Mouse (Mus musculus) kidney, adult 18-20 months (tissue): ENCODE measurements at regions not wholly inside any gene's neighbourhood (a gene's known extent, or its start where the extent isn't known, plus 50 kb on each side); places are given as distances from the start of the nearest gene placed in this dataset.

Experiments used
- DNase-seq: peaks from one replicate; pipeline ENCODE4 v3.0.0; 2021

DNA sequence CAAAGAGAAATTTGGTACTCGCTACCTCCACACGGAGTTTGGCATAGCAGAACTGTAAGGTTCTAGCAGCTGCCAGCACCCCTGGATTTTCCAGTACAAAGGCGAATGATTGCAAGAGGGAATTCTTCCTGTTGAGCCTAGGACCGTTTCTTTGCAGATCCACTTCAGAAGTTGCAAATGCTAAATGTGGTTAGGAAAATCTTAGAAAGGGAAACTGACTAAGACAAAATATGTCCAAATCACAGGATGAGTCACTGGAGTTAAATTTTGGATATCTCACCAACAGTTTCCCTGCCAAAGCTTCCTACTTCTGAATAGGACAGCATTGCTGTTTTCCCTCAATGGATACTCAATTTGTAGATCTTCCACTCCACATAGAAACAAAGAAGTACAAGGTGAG, 395.4 kb upstream of the Ubash3b start:
- no peak for DNase-seq

DNA sequence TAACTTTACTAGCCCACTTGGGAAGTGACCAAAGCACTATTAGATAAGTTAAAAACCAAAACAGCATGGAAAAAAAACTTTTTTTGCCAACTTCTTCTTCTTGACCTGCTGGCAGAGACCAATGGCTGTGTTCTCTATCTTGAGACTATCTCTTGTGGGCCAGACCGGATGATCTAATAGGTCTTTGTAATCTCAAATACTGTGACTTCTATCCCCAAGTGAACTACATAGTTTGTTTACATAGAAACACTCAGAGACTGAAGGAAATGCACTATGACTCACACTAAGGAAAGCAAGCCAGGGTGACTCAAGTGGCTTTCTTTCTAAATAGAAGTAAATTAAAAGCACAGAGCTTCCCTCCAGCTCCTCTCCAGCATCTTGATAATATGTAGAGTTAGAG, 384.3 kb upstream of the Ubash3b start:
- DNase-seq: no peak

DNA sequence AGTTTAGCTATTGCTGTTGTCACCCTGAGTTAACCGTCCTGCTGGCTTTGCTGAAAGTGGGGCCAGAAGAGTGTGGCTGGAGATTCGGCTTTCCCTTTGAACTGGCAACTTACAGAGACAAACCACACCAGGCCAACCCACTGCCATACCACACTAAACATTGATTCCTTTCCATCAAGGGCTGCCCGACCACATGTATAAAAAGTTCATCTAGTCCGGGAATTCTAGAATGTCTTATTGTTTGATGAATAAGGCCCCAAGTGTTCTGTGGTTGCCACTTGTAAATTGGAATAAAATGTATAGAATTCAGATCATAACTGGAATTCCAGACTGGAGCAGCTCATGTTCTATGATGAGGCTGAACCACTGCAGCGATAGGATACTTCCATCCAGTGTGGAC, 381.0 kb upstream of the Ubash3b start:
- no peak for DNase-seq

DNA sequence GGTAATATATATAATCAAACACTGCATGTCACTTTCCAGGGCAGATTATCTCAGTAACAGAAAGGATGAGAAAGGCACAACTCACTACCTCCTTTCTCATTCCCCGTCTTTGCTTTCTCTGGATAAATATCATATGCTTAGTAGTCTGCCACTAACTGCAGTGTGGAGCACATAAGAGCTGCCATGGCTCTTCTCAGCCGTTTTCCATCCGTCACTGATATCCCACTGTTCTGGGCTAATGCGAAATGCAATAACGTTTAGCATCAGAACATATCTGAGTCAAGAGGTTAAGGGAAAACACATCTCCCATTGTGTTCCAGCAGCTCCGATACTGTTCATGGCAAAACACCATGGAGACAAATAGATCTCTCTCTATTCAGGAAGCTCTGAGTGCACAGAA, 379.8 kb upstream of the Ubash3b start:
- DNase-seq: no peak

DNA sequence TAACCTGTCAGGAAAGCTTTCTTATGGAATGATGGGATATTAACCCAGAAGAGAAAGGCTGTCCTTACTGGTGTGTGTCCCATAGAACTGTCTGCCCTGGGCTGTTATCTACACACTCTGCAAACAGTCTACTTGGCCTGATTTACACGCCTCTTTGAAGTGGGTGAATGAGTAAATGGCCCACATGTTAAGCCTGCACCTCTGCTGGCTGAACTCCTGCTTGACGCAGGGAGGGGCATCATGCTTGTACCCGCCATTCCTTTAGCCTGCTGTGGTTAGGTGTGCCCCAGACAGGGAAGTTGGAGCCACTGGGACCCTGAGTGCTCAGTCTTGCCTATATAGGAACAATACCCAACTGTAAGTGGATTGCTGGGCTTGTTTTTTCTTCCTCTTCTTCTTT, 371.3 kb upstream of the Ubash3b start:
- DNase-seq: no peak

DNA sequence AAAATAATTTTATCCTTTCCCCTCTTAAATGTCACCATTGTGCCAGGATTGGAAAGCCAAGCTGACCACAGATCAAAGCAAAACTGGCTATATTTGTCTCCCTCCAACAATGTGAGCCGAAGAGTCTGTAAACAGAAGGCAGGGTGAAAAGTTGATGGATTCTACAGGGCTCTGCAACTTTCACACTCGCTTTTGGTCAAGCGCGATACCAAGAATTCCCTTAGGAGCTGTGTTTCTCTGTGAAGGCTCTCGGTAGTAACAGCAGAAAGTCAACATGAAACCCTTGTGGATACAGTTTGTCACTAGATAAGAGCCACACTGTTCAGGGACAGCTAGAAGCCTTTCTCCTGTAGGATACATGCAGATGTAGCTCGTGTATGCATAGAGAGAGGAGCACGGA, 370.8 kb upstream of the Ubash3b start:
- DNase-seq: no peak

DNA sequence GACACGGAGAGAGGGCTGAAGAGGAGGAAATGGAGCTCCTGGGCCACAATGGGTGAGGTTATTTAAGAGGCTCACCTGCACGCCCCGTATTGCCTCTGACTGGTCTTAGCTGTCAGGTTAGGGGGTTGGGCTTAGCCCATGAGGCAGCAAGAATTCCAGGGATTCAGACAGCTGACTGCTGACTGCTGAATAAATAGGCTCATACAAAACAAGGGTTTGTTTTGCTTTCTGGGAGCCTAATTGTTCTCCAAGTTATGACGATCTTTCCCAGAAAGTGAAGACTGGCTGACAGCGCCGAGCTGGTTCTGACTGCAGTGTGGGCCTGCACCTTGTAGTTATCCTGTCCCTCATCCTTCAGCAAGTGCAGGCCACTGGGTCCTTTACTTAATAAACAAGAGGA, 370.1 kb upstream of the Ubash3b start:
- no peak for DNase-seq

DNA sequence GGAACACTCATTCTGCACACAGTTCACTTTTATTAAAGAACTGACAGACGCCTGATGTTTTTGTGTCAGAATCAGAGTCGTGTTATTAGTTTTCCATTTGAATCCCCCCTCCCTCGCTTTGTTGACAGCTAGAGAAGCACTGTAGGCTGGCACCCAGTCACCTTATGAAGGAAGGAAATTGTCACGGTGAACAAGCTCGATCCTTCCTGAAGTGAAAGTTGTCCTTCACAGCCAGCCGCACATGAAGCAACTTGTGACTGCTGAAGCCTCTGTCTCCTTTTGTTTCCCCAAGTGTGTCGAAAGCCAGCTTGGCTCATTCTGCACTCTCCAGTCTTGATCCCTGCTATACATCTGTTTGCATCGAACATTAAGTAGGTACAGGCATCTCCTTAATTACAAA, 364.6 kb upstream of the Ubash3b start:
- DNase-seq: no peak

DNA sequence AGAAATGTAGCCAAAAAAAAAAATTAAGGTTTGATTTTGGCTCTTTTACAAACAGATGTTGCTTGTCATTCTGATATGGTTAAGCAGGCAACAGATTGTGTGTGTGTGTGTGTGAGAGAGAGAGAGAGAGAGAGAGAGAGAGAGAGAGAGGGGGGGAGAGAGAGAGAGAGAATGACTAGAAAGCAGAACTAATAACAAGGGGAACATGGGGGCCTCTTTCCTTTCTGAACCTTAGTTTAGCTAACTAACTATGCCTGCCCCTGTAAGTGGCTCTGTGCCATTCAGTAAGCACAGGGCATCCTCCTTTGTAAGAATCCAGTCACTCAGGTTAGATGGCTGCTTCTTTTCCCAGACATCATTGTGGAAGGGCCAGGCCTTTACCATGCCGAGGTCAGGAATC, 364.0 kb upstream of the Ubash3b start:
- DNase-seq: no peak

DNA sequence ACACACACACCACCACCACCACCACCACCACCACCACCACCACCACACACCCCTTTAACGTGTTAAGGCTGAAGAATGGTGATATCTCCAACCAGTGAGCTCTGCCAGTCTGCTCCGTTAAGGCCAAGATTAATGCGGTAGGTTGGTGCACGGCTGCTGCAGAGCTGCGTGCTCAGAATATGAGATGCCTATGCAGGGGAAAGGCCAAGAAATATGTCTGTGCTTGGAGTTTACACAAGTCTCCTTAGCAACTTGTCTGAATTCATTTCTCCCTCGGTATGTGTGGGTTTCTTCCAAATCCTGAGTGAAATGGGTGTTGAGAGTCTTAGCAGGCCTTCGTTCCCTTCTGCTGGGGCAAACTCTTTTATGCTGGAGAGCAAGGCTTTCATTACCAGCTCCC, 363.1 kb upstream of the Ubash3b start:
- no peak for DNase-seq

DNA sequence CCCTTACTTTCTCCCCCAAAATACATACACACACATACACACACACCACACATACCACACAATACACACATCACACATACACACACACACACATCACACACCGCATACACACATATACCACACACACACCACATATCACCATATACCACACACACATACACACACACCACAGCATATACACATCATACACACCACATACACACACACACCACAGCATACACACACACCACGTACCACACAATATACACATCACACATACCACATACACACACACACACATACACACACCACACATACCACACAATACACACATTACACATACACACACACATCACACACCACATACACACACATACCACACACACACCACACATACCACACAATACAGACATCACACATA, 362.5 kb upstream of the Ubash3b start:
- no peak for DNase-seq

DNA sequence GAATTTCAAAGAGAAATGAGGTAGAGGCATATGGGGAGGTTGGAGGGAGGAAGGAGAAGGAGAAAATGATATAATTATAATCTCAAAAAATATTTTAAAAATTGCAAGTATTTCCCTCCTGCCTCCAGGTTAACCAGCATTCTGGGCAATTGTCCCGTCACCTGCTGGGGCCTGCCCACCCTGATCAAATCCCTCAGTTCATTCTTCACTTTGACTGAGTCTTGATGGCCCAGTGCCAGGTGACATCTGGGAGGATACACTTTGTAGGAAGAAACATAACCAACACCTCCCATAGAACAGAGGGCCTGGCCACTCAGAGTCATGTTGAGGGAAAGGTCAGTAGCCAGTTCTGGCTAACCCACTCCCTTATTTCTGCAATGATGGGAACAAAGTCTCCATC, 360.8 kb upstream of the Ubash3b start:
- DNase-seq: no peak

DNA sequence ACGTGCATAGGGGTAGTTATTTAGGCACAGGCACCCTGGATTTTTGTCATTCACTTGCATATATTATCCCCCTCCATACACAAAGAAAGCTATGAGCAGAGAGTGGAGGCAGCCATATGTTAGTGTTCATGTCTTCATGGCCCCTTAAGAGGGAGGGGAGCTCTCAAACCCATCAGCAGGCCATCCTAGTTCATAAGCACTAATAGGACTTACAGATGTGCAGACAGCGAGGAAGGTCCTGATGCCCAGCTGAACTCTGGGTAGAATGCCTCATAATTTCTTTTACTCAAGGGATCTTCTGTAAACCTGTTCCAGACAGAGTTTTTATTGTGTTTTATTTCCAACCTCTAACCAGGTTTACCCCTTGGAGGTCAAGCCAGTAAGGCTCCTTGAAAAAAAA, 356.3 kb upstream of the Ubash3b start:
- DNase-seq: no peak

DNA sequence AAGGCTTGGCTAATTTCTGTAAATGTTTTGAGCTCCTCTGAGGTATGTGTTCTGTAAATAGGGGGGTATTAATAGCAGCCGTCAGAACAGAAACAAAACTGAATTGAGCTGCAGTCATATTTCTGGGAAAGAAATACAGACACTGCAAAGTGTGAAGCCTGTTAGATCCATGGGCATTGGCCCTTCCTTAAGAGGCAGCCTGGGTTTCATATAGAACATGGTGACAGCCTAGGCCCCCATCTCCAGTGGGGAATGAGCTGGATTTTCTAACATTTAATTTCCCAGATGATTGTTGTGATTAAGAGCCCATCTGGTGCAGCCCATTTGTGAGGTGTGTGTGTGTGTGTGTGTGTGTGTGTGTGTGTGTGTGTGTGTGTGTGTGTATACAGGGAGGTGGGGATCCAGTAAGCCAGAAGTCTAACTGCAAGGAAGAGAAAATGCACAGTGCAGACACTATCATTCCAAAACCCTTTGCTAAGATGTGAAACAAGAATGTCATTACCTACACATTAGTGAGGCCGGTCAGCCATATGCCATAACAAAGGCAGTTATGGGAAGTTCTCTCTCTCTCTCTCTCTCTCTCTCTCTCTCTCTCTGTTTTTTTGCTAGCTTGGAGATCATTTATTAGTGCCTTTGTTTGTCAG, 355.7 kb upstream of the Ubash3b start:
- no peak for DNase-seq

DNA sequence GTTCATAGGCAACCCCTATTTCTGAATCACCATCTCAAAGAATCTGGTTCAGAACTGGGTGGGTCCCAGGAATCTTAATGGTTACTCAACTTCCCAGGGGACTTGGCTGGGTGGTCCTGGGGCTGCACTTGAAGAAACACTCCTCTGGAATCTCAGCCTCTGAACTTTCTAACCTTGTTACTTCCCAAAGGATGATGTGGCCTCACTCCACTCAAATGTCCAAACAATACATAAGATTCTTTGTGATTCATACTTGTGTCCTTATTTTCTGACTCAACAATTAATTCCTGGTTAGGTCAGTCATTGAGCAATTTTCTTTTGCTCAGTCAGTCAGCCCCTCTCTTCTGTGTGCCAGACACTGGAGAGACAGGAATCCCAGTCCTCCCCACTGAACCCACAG, 353.7 kb upstream of the Ubash3b start:
- DNase-seq: no peak

DNA sequence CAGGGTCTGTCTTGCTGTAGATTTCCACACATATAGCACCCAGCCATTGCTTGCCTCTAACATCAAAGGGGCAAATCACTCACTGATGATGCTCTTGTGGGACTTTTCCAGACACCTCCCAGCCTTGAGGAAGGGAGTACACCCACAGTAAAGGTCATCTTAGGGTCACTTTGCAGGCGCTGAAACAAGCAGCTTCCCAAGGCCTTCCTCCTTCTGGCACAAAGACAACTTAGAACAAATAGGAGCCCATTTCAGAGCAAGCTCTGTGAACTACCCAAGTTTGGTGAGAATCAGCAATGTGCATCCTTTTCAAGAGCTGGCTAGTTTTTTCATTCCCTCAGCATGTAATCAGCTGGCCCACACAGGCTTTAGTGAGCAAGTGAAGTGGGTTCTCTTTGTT, 352.2 kb upstream of the Ubash3b start:
- no peak for DNase-seq

DNA sequence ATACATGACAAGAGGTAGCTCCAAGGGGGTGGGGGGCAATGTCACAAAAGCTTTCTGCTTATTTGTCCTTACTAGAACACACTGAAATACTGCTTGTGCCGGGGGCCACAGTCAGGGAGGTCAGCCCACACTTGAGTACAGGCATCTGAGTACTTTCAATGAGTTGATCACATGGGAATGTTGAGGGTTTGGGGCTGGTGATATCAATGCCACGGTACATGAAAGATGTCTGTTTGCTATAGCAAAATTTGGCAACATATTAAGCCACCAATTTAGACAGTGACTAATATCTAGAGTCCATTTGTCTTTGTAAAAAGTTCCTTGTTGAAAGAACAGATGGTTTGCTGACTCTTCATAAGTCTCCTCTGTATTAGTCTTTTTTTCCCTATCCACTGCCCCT, 348.1 kb upstream of the Ubash3b start:
- no peak for DNase-seq

DNA sequence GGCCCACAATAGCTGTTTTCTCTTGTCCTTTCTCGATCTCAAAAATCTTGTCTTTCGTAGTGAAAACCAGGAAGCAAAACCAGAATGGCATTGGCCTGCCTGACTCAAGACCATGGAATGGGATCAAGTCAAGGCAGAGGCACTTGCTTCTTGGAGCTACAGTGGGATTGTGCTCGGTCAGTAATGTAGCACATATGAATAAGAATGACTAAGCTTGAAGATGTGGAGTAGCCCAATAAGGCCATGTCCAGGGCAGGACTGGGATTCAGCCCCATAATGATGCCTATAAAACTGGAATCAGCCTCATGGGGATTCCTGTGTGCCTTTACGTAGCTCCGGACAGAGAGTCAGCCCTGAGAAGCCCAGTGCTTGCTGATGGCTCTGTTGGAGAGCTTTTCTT, 347.2 kb upstream of the Ubash3b start:
- DNase-seq: no peak

DNA sequence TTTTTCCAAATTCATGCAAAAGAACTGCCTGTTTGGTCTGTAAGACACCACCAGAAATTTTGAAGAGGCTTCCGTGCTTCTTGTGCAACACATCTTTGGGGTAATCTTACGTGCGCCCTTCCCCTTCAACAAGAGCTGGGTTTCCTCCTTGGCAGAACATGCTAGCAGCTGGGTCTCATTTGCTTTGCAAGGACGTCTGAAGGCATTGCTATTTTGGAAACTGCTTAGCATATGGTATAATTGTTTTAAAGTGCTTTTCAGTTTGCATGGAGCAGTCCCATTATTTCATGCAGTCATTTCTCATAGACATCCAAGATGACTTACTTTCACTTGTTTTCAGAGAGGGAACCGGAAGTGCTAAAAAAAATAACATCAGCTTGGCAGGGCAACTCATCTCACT, 336.8 kb upstream of the Ubash3b start:
- DNase-seq: no peak

DNA sequence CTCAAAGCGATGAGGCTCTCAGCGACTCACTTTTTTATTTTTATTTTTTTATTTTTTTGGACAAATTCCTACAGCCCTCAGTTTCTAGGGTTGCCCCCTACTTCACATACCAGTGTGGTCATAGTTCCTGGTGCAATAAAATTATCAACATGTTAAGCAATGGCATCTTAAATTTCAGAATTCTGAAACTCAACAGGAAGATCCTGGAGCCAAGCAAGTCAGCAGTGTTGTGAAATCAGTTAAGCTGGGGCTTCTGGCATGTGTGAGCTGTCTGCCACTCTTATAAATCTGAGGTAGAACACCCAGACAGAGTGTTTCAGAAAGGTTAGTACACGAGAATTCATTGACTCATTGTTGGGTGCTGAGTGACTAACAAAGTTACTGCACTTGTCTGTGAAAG, 328.6 kb upstream of the Ubash3b start:
- no peak for DNase-seq

DNA sequence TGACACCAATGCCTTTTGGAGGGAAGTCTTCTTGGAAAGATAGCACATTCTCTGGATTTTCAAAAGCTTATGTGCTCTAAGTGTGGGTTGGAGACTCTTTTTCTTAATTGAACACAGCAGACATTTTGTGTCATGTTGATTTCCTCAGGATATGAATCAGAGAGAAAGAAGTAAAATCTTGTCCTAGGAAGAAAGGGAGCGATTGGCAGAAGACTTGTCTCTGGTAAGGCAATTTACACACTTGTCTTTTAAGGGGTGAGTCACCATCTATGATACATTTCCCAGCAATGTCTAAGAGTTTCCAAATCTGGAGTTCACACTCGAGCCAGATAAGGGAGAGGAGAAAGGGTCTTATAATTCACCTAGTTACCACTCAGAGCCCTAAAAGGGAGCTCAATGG, 326.5 kb upstream of the Ubash3b start:
- no peak for DNase-seq

DNA sequence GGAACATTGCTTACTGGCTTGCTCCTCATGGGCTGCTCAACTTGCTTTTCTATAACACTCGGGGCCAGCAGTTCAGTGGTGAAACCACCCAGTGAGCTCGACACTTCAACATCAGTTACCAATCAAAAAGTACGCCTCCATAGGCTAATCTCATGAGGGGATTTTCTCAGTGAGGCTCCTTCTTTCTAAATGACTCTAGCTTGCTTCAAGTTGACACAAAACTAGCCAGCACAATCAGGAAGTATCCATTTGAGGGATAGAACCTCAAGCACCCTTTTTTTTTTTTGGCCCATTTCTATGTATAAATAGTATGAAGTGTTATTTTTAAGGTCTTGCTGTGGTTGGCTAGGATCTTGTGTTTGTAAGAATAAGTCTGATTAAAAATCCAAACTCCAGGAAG, 321.7 kb upstream of the Ubash3b start:
- no peak for DNase-seq

DNA sequence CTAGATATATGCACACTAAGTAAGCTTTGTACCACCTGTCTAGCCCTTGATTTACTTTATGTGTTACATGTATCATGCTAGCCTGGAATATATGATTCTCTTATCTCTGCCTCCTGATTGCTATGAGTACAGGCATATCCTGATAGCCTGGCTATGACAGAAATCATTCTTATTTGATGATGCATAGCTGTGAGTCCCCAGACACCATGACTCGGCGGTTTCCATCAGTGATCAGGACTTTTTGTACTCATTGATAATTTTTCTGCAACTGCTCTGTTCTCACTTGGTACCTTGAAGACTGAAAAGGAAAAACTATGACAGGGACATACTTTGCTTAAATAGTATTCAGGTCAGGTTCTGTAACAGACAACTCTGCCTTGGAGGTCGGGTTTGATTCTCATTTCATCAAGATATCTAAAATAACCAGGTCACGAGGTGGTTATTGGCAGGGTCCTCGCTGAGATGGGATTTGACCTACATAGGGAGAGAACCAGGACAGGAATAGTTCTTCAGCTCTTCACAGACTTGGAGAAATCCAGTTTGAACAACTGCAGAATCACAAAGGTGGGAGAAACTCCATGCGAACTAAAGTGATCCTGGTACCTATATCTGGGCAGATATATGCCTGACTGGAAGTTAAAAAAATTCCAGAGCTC, 320.2 kb upstream of the Ubash3b start:
- DNase-seq: no peak

DNA sequence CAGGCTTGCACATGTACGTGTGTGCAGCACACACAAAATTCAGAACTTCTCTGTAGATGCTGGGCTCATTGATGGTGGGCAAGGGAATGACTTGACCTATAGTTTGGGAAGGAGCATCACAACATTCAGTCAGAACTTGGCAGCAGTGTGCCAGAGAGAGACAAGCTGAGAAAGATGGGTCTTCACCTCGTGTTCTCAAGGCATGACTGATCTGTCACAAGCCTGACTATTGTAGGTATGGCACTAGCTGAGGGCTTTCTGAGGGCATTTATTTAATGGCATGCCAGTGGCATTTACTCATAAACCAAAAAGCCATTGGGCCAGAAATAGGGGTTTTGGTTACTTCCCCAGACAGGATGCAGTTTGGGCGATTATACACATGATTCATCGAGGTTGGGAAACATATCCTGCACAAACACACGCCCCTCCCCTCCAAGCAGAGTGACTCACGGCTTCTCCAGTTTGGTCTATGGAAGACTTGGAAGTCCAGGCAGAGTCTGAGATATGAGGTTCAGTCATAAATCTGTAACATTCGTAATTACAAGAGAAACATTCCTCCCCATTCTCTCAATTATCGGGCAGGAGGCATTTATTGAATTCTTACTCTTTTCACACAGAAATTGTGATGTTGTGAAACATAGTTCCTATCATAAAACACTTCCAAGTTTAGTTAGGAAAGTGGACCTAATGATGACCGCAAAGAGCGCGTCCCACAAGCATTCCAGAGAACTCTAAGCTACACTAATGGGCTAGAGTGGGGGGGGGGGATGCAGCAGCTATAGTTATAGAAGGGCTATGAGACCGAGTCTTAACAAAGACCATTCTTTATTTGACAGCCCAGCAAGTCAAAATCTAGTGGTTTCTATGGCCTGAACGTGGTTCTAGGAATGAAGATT, 318.6 kb upstream of the Ubash3b start:
- no peak for DNase-seq
